Mouse (Mus musculus) gastrocnemius, adult 18-20 months (tissue): ENCODE results near the gene P3h4. TPM values are rescaled to one million over a fixed set of nuclear protein-coding genes. Genes with fewer than 3 reads are reported as not detected.

ENCODE experiments used
- DNase-seq: peaks from one replicate; pipeline ENCODE4 v3.0.0; 2021; ENCODE audit warnings: low spot score
- total RNA-seq, 2 experiments: library from RNA; stranded (reverse); gene quantifications; 2 replicates each; pipeline ENCODE4 v1.2.3; 2021

Gene P3h4
- total RNA-seq, 2 experiments from 2014 or later, result 1.6 to 3.2 TPM

GRCm38 (mm10) chr11:100392958-100393357 lies 21.7 kb downstream of the P3h4 start:
- DNase-seq, result peak; percentile 26

GRCm38 (mm10) chr11:100391884-100392345 lies 22.7 kb downstream of the P3h4 start:
- DNase-seq, result no peak

- DNase-seq, result peak; percentile 86
These were observed 23.4 kb downstream of the P3h4 start for GRCm38 (mm10) chr11:100391081-100391883.

- peak; percentile 84 for DNase-seq
These were observed 24.6 kb downstream of the P3h4 start for GRCm38 (mm10) chr11:100389931-100390445.

GRCm38 (mm10) chr11:100388588-100388987 lies 26.0 kb downstream of the P3h4 start:
- peak; percentile 88 for DNase-seq

- DNase-seq, result peak; percentile 67
These were observed 26.9 kb downstream of the P3h4 start for GRCm38 (mm10) chr11:100387589-100388375.

- DNase-seq, result no peak
These were observed 27.5 kb downstream of the P3h4 start for GRCm38 (mm10) chr11:100387111-100387510.

- DNase-seq, result no peak
These were observed 28.1 kb downstream of the P3h4 start for GRCm38 (mm10) chr11:100386586-100386985.

- no peak for DNase-seq
These were observed 29.6 kb downstream of the P3h4 start for GRCm38 (mm10) chr11:100385016-100385415.

- no peak for DNase-seq
These were observed 32.0 kb downstream of the P3h4 start for GRCm38 (mm10) chr11:100382682-100383081.

- DNase-seq, result no peak
These were observed 35.3 kb downstream of the P3h4 start for GRCm38 (mm10) chr11:100379311-100379710.

- no peak for DNase-seq
These were observed 36.2 kb downstream of the P3h4 start for GRCm38 (mm10) chr11:100378446-100378845.

GRCm38 (mm10) chr11:100377989-100378388 lies 36.6 kb downstream of the P3h4 start:
- DNase-seq, result no peak

- no peak for DNase-seq
These were observed 37.8 kb downstream of the P3h4 start for GRCm38 (mm10) chr11:100376746-100377389.

GRCm38 (mm10) chr11:100376005-100376404 lies 38.6 kb downstream of the P3h4 start:
- DNase-seq, result no peak

- DNase-seq, result no peak
These were observed 39.5 kb downstream of the P3h4 start for GRCm38 (mm10) chr11:100375127-100375526.

- no peak for DNase-seq
These were observed 42.6 kb downstream of the P3h4 start for GRCm38 (mm10) chr11:100371981-100372558.

- no peak for DNase-seq
These were observed 44.8 kb downstream of the P3h4 start for GRCm38 (mm10) chr11:100369822-100370221.

- DNase-seq, result no peak
These were observed 45.5 kb downstream of the P3h4 start for GRCm38 (mm10) chr11:100369145-100369544.

- DNase-seq, result peak; percentile 68
These were observed 51.6 kb downstream of the P3h4 start for GRCm38 (mm10) chr11:100362979-100363562.
